Mouse (Mus musculus): Measurements from ENCODE around the gene Csnk2a1.

DNA sequence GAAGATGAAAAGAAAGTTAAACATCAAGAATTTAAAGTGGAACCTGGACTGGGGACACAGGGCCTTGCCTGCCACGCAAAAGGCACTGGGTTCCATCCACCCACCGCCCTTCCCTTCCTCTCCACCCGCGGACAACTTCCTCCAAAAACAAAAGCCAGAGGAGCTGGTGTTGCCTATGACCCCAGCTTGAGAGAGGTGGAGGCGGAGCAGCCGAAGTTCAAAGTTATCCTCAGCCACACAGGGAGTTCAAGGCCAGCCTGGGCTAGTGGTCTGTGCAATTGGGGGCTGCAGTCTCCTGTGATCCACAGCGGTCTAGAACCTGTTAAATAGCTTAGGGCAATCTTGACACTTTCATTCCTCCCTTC is 33.3 kb upstream of the Csnk2a1 start:
- TF ChIP-seq E2F4 (IDR thresholded peaks at IDR 0.05; ENCODE audit: insufficient read depth) (no peak), MYOD1 (IDR thresholded peaks at IDR 0.05; ENCODE audit: control insufficient read depth in 1 of 3, insufficient read length in 2 of 3, low read depth in 2 of 3) (no peak), MAX (IDR thresholded peaks at IDR 0.05; ENCODE audit: low read depth) (no peak)
